Mouse (Mus musculus): ENCODE results near the gene Mettl13.

The Mettl13 gene

DNA sequence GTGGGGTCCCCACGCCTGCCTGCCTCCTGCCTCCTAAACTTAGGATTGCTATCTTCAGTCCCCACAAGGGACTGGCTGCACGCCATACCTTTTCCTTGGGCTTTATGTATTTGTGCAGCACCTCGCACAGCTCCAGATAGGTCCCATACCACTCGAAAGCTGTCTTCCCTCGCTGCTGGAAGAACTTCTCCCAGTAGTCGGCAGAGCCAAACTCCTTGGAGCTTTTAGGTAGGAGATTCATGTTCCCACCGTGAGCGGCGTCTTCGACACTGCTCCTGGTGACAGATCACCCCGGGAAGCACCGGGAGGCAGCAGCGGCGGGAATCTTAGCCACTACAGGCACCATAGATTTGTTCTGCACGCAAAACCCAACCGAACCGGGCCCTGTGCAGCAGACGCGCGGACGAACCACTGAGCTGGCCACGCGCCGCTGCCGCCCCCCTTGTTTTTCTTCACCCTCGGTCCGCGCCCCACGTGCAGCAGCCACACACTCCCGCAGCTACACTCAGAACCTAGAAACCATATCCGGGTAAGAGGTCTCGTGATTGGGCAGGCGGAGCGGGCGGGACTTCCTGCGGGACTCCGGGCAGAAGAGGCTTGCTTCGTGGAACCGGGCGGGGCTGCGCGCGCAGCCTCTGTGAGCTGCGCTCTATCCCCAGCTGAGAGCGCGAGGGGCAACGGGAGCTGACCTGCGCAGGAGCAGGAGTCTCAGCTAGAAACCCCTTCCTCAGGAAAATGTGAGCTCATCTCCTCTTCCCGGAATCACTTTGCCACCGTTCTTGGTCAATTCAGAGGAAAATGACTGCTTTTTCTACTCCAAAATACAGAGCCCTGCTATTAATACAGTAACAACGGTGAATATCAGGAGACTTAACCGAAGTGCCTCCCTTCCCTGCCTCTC, at the start of gene Mettl13:
Gene Mettl13 (minus strand): TSS at position 536 of the 901 bp plus-strand sequence.
- DNase-seq: peak; percentile 93

DNA sequence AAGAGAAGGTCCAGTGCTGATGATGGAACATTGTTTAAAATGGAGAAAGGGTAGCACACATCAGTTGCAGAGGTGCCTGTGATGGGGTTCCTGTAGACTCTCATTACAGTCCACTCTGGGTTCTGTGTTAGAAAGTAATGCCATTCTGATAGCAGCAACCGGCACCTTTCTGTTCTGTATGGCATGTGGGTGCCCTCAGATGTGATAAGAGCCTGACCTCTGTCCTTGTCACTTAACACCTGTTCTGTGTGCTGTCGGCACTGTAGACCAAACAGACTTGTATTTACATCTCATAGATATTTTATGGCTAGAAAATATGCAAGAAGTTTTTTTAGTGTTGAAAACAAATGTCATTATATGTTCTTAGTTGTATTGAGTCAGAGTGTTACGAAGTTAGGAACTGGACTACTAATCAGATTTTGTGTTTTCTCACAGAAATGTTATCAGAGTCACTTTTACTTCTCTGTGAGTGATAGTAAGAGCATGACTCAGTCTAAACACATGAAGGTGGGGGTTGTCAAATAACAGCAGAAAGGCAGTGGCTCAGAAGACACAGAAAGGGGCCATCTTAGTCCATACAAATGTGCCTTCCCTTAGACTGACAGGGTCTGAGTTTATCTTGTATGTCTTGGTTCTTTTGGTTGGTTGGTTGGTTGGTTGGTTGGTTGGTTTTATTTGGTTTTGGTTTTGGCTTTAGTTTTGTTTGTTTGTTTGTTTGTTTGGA, 49.2 kb upstream of the Mettl13 start:
- no peak for DNase-seq

GRCm38 (mm10) chr1:162590415-162590997, 42.2 kb upstream of the Mettl13 start:
- no peak for DNase-seq

GRCm38 (mm10) chr1:162589443-162589842, 41.1 kb upstream of the Mettl13 start:
- peak; percentile 9 to 10 for DNase-seq

DNA sequence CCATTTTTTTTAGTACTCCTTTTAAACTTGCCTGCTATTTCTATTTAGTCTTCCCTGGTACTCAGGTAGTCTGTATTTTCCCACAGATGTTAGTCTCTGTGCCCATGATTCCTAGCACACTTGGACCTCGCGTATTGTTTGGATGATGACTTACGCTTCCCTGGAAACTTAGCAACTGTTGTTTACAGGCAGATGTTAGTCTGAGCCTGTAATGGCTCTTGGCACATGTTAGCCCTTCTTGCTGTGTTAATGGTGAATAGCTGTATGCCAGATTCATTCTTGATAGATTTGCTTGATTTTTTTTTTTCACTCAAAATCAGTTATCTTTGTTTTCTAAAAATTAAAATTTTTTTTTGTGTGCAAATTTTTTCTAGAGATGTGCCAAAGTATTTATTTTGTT, 40.3 kb upstream of the Mettl13 start:
- DNase-seq: no peak

DNA sequence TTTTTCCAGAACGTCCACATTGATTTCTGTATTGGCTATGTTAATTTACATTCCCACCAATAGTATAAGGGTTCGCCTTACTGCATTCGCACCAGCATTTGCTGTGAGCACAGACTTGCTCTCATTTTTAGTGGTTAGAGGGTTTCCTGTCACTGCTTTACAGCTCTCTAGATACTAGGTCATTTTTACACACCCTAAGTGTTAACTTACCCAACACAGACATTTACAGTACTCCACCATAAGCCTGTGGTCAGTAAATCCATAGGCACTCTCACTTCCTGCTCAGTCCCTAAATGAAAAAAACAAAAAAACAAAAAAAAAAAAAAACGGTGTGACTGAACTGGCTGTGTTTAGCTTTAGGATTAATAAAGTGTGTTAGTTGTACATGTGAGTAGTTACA, 37.9 kb upstream of the Mettl13 start:
- DNase-seq: no peak

- no peak for DNase-seq
Measured at GRCm38 (mm10) chr1:162582884-162583283, 34.5 kb upstream of the Mettl13 start.

DNA sequence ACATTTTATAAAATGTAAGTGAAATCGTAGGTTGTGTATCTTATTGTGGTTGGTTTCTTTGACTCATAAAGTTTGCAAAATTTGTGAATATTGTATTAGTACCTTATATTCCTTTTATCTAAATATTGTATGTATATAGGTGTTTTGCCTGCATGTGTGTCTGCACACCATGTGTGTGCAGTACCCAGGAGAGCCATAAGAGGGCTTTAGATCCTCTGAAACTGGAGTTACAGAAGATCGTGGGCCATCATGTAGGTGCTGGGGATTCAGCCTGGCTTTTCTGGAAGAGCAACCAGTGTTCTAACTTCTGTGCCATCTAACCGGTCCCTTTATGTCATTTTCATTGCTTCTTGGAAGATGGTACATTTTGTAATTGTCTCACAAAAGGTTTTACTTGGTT, 26.7 kb upstream of the Mettl13 start:
- DNase-seq: no peak

- DNase-seq: peak; percentile 24 to 48
Measured at GRCm38 (mm10) chr1:162570931-162571601, 22.7 kb upstream of the Mettl13 start.

DNA sequence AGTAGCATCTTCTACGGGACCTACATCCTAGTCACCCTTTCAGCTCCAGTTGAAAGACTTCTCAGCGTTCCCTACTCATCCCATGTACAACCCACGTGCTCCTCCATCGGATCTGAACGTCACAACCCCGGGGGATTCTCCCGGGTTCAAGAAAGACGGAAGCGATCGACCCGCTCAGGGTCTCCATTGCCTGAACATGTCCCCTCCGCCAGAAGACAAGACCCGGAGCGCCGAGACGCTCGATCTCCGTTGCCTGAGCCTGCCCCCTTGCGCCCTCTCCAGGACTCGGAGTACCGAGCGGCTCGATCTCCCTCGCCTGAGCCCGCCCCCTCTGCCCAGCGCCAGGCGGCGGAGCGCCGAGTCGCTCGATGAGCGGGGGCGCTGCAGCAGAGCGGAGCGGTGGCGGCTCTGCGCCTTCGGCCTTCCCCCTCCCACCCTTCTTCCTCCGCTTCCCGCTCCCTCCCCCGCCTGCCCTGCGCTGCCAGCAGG, 22.0 kb upstream of the Mettl13 start, which contains the start of gene Vamp4:
Gene Vamp4 (plus strand): TSS at position 256 of the 489 bp plus-strand sequence.
- DNase-seq: peak; percentile 92 to 96

- no peak for DNase-seq
Measured at GRCm38 (mm10) chr1:162567351-162567750, 19.0 kb upstream of the Mettl13 start.

- peak; percentile 25 to 28 for DNase-seq
Measured at GRCm38 (mm10) chr1:162564992-162565391, 16.6 kb upstream of the Mettl13 start.

GRCm38 (mm10) chr1:162563236-162563635, 14.9 kb upstream of the Mettl13 start:
- no peak for DNase-seq

DNA sequence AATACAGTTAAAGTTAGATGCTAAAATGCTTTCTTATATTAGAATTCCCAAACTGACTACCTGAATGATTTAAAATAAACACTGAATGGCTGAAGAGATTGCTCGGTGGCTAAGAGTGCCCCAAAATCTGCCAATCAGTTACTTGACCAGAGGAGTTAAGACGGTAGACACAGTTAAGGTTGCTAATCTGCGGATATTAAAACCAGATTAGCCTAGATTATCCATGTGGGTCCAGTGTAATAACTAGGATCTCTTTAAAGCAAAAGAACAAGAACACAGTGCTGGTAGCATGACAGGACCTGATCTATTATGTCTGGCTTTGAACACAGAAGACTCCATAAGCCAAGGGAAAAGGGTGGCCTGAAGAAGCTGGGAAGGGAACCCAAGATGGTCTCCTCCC, 5.8 kb upstream of the Mettl13 start:
- no peak for DNase-seq

DNA sequence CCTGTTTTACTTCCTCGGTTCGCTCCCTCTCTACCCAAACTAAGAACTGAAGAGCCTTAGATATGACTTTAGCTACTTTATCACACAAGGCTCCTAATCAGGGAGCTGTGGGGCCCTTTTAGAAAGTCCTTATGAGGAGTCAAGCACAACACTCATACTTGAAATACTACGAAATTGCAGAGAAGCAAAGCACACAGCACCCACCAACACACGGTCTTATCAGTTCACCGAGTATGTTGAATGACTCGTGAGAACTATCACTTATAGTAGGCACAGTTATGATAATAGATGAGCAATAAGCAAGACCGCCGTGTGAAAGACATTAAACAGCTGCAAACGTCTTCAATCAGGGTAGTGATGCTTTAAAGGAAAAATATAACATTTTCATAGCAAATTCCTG, 4.6 kb upstream of the Mettl13 start:
- no peak for DNase-seq

- DNase-seq: peak in 1 of 2 experiments; percentile 25
Measured at GRCm38 (mm10) chr1:162549615-162550283, 1.4 kb upstream of the Mettl13 start.

DNA sequence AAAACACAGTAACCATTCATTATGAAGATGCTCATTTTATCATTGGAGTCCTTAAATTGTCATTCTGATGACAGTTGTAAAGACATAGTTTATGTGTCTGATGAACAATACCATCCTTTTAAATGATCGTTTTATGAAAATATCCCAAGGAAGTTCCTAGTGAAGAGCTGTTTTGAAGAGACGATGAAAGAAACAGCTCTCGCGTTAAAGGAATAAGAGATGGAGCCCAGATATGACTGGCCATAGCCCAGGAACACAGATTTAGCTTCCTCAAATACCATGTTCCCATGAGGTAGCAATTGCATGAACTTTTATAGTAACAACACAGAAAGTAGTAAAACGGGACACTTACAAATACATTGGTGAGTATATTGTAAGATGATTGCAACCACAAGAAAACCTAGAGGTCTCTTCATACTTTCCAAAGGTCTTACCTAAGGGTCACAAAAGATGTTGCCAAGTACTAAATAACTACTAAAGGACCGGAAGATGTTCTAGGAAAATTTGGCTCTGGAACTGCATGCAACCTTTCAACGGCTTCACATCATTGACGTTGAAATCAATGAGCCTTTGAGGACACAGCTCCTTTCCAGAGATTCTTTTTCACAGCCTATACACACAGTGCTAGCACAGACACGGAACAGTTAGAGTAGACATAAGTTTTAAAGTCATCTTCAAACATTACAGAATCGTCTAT, 714 bp upstream of the Mettl13 start:
- no peak for DNase-seq

DNA sequence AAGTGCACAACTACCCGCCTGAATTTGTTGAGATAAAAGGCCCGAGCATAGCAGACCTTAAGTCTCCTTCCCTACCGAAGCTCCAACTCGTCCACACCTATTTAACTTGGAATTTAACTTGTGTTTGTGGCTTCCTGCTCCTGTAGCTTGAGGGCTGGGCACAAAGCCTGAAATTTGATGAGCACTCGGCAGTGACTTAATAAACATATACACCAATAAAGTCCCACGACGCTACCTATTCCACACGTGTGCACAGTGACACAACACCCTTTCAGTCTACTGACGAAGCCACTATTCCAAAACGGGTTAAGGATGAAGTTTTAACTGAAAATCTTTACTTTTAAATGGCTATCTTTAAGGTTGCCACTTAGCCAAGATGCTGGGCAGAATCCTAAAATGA, 744 bp downstream of the Mettl13 start:
- DNase-seq: no peak

- no peak for DNase-seq
Measured at GRCm38 (mm10) chr1:162543231-162543630, 5.1 kb downstream of the Mettl13 start.

DNA sequence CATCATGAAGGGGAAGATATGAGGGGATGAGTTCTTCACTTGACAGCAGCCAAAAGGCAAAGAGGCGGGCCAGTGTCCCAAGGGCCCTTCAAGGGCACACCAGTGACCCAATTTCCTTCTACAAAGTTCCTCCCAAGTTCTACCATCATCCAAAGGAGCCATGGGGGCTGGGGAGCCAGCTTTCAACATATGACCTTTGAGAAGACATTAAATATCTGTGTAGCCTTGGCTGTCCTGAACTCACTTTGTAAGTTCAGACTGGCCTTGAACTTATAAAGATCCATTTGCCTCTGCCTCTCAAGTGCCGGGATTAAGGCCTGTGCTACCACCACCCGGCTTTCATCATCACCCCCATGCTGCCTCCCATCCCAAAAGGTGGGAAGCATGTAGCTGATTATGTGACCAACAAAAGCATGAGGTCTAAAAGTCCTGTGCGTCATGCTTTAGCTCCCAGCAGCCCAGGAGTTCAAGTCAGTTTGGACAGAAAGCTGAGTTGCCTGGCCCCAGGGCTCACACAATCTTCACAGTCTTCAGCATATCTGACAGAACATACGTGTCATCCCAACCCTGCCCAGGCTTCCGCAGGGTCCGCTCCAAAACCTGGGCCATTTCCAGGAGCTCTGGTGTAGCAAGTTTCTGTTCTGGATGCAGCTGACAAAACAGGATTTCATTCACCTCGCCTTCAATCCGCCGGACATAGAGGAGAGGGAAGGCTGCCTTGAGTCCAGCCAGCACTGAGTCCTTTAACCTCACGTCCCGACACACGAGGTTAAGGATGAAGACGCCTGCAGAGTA, 14.4 kb downstream of the Mettl13 start:
- DNase-seq: no peak

DNA sequence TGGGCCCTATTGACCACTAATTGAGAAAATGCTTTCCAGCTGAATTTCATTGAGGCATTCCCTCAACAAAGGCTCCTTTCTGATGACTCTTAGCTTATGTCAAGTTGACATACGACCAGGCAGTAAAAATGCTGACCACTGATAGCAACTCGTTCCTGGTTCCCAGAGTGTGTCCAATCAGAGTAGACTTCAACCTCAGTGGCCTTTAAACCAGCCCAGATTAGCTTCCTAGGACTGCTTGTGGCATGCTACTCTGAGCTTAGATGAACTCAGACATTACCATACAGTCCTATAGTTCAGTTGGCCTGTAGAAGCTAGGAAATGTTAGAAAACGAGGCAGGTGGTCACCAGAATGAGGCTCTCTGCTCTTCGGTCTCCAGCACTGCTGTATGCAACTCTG, 16.0 kb downstream of the Mettl13 start:
- no peak for DNase-seq

Data from kidney, postnatal 36 days (tissue).